Mouse (Mus musculus) embryonic fibroblast, embryonic 13.5 days (primary cell): Measurements from ENCODE around the gene Neurl1b. TPM values are rescaled to one million over a fixed set of nuclear protein-coding genes. Genes with fewer than 3 reads are reported as not detected.

Experiments
- H3K27ac ChIP-seq: 2 replicates; pipeline ENCODE4 v1.5.1; 2012; ENCODE audit warnings: low read length, control low read depth, inconsistent platforms; ENCODE audit not compliant: insufficient read depth
- H3K4me1 ChIP-seq: 2 replicates; pipeline ENCODE4 v1.6.1; 2011; ENCODE audit warnings: low read length; ENCODE audit not compliant: control insufficient read depth, insufficient read depth
- H3K4me3 ChIP-seq: 2 replicates; pipeline ENCODE4 v1.5.1; 2011; ENCODE audit warnings: mild to moderate bottlenecking, control low read depth, low read length; ENCODE audit not compliant: insufficient read depth
- CTCF ChIP-seq: IDR thresholded peaks from 2 replicates; pipeline ENCODE4 v1.5.1; 2011; ENCODE audit warnings: mild to moderate bottlenecking, control low read depth, low read length, moderate library complexity, borderline replicate concordance; ENCODE audit not compliant: insufficient read depth
- POLR2A ChIP-seq: IDR thresholded peaks from 2 replicates; pipeline ENCODE4 v1.6.1; 2011; ENCODE audit warnings: low read depth, mild to moderate bottlenecking, control low read depth, low read length, moderate library complexity
- polyA plus RNA-seq: library from polyadenylated mRNA; stranded (reverse); fragments of >200 nt; gene quantifications from 2 replicates; pipeline ENCODE4 v1.2.4, GENCODE M21; 2011; ENCODE audit warnings: low read depth; ENCODE audit not compliant: missing spikeins, insufficient read length

Neurl1b gene
- polyA plus RNA-seq, 1 experiment, result 2.4 TPM

DNA sequence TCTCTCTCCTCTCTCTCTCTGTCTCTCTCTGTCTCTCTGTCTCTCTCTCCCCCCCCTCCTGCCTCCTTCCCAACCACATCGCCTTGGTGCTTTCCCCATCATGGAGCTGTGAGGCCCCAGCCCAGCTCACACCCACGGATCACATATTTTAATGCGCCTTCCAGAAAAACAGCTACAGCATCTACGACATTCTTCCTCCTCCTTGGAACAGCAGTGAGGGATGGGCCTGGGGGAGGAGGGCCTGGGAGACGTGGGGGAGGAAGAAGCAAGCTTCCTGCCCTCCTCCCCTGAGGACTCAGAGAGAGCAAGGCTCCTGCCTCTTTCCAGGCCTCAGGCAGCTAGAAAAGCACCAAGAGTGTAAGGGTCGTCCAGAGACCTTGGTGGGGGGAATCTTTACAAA lies 17.3 kb upstream of the Neurl1b start:
- H3K27ac ChIP-seq, result no peak overlapping the region
- H3K4me1 ChIP-seq, result no peaks in the 10 kb centered on the region
- H3K4me3 ChIP-seq, result no peak overlapping the region
- TF ChIP-seq POLR2A, result no peak
- TF ChIP-seq CTCF, result no peak

DNA sequence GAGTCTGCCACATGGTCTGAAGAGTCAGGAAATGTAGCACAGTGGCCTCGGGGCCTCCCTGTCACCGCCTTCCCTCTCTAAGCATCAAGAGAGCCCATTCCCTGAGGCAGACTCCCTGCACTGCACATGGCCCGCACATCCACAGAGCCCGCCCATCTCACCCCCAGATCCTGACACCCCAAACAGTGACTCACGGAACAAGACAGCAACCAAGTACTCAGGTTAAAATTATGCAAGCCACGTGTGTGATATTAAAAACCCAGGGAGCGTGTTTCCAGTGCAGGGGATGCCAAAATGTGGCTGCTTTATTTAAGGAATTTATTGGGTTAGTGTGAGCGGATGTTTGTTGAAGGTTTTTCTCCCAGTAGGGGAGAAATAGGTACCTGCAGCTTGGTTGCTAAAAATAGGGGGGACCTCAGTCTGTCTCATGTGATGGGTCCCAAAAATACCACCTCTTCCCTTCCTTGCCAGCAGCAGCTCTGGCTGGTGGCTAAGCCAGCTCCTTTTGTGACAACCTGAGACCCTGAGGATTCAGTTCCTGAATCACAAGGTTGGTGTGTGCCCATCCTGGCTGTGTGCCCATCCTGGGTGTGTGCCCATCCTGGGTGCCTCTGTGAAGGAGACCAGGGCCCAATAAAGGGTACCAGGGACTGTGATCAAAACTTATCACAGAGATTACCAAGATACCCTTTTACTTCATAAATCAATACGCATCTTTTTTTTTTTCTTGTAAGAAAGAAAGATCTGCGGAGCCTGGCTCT lies 9.1 kb upstream of the Neurl1b start:
- TF ChIP-seq CTCF (no peak), POLR2A (no peak)

DNA sequence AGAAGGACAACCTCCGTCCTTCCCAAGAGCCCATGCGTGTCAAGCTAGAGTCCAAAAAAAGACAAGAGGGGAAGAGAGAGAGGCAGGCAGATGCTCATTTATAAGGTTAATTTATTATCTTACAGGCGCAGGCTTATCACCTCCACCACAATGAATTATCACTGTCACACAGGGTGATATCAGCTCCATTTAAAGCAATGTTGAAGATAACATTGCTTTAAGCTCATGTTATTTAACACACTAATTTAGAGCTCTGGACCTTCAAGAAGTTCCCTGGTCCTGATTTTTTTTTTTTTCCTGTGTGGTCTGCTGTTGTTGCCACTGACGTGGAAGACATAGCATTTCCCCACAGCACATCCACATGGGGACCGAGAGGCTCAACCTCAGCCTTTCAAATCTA lies 1.7 kb upstream of the Neurl1b start:
- H3K27ac ChIP-seq, result no peak overlapping the region
- no peak overlapping the region for H3K4me3 ChIP-seq
- H3K4me1 ChIP-seq, result no peaks in the 10 kb centered on the region
- no peak for TF ChIP-seq POLR2A
- TF ChIP-seq CTCF, result no peak

More for the DNA sequence above, 9.1 kb upstream of the Neurl1b start:
- no peak overlapping the region for H3K27ac ChIP-seq
- no peak overlapping the region for H3K4me3 ChIP-seq
- no peaks in the 10 kb centered on the region for H3K4me1 ChIP-seq

DNA sequence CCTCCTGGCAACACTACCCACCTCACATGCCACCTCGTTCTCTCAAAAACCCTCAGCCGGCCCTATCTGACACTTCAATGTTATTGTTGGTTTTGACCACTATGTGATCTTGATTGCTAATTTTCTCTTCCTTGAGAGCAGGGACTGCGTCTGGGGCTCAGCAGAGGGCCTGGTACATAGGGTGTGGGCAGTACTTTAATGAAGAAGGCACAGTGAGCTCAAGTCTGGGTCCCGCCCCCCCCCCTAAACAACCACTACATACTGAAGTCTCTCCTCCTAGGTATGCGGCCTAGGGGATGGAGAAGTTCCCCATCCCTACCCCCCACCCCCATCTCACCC lies 476 bp upstream of the Neurl1b start:
- Histone ChIP-seq H3K4me3 (peak overlapping the region; percentile 39), H3K27ac (no peak overlapping the region), H3K4me1 (no peaks in the 10 kb centered on the region)
- no peak for TF ChIP-seq POLR2A
- no peak for TF ChIP-seq CTCF

DNA sequence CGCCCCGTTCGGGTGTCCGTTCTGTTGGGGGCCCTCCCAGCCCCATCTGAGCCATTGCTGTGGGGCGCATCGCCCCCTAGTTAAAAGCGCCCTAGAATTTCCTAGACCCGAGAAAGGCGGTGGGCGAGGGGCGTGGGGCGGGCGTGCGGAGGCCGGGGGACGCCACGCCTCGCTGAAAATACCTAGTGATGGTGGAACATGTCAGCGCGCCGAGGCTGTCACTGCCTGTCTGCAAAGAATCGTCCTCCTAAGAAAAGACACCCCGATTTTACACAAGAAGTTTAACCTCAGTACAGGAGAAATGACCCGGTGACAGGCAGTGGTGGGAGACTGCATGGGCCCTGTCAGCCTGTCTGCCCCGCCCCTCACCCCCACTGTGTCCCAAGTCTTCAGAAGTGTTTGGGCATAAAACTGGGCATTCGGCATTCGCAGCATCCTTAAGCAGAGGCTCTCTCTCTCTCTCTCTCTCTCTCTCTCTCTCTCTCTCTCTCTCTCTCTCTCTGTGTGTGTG lies 781 bp downstream of the Neurl1b start:
- no peak overlapping the region for H3K27ac ChIP-seq
- H3K4me1 ChIP-seq, result no peaks in the 10 kb centered on the region

DNA sequence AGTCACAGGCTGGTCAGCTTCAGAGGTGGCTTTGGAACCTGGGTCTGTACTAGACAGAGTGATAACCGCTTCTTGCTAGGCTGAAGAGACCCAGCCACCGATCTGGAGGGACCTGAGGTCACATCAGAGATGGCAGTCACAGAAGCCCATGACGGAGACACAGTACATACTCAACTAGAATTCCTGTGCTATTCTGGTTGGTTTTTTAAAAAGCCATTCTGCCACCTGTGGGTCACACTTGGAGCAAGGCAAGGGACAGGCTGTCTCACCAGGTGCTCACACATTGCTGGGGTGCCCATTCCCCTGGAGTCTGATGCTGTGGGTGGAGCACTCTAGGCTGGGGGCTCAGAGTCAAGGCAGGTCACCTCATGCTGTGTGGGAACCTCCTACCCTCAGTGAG lies 1.5 kb downstream of the Neurl1b start:
- no peak for TF ChIP-seq POLR2A
- TF ChIP-seq CTCF, result no peak
- Histone ChIP-seq H3K4me3 (no peak overlapping the region), H3K27ac (no peak overlapping the region), H3K4me1 (no peaks in the 10 kb centered on the region)

More for the DNA sequence above, 781 bp downstream of the Neurl1b start:
- H3K4me3 ChIP-seq, result peak overlapping the region; percentile 53
- TF ChIP-seq CTCF, result no peak
- no peak for TF ChIP-seq POLR2A

DNA sequence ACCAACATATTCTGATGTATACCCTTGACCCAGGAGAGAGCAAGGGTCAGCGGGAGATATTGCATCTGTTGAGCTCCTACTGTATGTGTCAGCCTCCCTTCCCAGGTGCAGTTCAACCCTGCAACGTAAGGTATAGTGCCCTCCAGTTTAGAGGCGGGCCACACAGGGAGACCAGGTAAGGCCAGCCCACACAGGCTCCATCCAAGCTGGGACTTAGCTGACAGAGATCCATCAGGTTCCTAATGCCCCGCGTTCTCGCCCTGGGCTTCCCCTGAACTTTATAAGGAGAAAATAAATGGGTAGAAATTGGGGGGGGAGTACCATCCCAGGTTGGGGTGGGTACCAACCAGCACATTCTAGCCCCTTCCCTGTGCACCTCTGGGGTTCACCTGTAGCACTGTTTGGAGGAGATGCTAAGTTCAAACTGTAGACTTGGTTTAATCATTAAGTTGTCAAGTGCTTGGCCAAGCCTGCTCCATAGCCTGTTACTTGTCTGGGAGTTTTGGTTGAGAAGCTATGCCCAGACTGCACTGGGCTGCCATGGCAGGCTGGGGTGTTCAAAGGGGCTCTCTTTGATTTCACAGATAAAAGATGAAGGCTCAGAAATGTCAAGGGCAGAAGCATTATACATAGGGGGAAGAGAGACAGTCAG lies 3.3 kb downstream of the Neurl1b start:
- Histone ChIP-seq H3K4me1 (no peaks in the 10 kb centered on the region), H3K4me3 (no peak overlapping the region), H3K27ac (no peak overlapping the region)
- TF ChIP-seq POLR2A (no peak), CTCF (no peak)

DNA sequence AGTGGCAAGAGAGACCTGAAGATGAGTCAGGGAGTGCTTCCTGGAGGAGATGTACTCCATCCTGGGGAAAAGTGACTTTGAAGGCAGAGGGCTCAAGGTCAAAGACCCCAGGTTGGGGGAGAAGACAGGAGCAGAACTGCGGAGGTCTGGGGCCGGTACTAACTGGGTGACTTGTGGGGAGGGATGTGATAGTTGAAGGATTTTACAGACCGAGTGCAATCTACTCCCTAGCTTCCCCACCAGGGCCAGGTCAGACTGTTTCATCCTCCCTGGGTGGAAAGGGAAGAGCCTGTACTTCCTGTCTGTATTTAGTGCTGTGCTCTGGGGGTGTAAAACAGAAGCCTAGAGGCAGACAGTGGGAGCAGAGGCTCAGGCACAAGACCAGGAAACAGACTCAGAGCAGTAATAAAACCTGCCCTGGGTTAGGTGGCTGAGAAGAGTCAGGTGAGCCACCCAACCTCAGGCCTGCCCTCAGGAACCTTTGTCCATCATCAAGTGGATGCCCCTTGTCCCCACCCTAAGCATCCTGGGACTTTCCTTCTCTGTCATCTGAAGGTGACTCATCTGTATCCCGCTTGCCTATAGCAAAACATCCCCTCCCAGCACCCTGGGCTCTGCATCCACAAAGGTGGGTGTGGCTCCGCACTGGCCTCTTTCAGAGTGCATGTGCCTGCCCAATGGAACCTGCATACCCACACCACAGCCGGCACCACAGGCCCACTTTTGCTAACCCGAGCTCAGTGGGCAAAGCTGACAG lies 6.0 kb downstream of the Neurl1b start:
- TF ChIP-seq POLR2A (no peak), CTCF (no peak)
- Histone ChIP-seq H3K27ac (no peak overlapping the region), H3K4me3 (no peak overlapping the region), H3K4me1 (no peaks in the 10 kb centered on the region)

DNA sequence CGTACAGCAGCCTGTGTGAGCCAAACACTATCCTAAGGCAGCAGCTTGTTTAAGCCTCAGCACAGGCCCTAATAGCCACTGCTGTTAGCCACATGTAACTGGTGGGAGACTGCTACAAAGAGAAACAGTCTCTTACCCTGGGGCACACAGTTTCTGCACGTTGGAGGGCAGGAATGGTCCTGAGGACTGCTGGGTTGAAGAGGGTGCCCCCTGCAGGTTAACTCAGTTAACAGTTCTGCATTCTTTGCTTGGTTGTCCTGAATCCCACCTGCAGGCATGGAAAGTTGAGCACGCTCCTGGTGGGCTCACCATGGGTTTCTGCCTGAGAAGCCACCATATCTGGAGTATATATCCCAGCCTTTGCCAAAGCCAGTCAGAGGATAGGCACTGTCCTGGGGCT lies 6.9 kb downstream of the Neurl1b start:
- Histone ChIP-seq H3K27ac (no peak overlapping the region), H3K4me3 (no peak overlapping the region), H3K4me1 (no peaks in the 10 kb centered on the region)
- TF ChIP-seq POLR2A (no peak), CTCF (peak; percentile 38; the same call in 1 of the 2 replicates)

DNA sequence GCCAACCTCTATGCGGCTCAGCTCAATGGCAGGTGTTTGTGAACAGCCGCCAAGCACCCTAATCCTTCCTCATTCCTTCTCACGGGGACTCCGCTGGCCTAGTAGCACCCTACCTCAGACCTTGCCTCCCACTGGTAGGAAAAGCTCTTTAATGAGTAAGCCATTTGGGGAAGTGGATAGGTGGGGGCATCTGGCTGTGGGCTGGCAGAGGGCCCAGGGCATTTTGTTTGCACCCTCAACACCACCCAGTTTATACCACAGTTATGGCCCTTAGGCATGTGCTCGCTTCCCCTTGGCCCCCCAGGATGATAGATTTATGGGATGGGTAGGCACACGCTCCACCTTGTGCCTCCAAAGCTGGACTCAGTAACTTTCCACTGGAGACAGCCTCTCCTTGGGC lies 7.8 kb downstream of the Neurl1b start:
- no peak for TF ChIP-seq POLR2A
- TF ChIP-seq CTCF, result no peak
- H3K4me3 ChIP-seq, result no peak overlapping the region
- no peak overlapping the region for H3K27ac ChIP-seq
- H3K4me1 ChIP-seq, result no peaks in the 10 kb centered on the region
